Mouse (Mus musculus): Measurements from ENCODE around the gene Ston1. TPM values are rescaled to one million over a fixed set of nuclear protein-coding genes. Genes with fewer than 3 reads are reported as not detected.

The Ston1 gene
- polyA plus RNA-seq, 1 experiment from 2014 or later, result 1.6 TPM

DNA sequence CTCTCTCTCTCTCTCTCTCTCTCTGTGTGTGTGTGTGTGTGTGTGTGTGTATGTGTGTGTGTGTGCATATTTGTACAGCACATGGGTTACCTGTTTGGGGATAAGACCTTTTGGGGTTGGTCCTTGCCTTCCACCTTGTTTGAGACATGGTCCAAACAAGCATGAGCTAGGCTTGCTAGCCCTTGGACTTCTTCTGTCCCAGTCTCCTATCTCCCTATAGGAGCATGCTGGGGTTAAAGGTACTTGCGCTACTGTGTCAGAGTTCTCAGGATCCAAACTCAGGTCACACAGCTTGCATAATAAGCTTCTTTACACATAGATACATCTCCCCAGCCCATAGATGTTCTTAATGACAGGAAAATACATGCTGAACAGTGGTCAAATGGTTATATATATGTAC, 17.2 kb downstream of the Ston1 start:
- Histone ChIP-seq H3K4me1 (replicated peaks; ENCODE audit: control insufficient read depth, insufficient read depth, low read length) (no peaks in the 10 kb centered on the region), H3K9me3 (ENCODE audit: control insufficient read depth, low read length) (no peaks in the 10 kb centered on the region), H3K27me3 (replicated peaks; ENCODE audit: control insufficient read depth, insufficient read depth, low read length) (no peaks in the 10 kb centered on the region), H3K27ac (ENCODE audit: low read length) (no peak overlapping the region), H3K4me3 (replicated peaks; ENCODE audit: low read length) (no peak overlapping the region), H3K9ac (replicated peaks; ENCODE audit: low read depth, low read length) (no peak overlapping the region), H3K36me3 (ENCODE audit: control insufficient read depth, insufficient read depth) (no peaks in the 10 kb centered on the region), H3K4me2 (ENCODE audit: low read length) (no peak overlapping the region)
- no peak for ATAC-seq
- 100% methylated on average over 1 of the region's 1 CpGs for WGBS

GRCm38 (mm10) chr17:88615492-88616155, 18.1 kb downstream of the Ston1 start:
- 92% methylated on average over 1 of the region's 1 CpGs for WGBS
- Histone ChIP-seq H3K4me3 (replicated peaks; ENCODE audit: low read length) (no peak overlapping the region), H3K4me1 (replicated peaks; ENCODE audit: control insufficient read depth, insufficient read depth, low read length) (no peaks in the 10 kb centered on the region), H3K9ac (replicated peaks; ENCODE audit: low read depth, low read length) (no peak overlapping the region), H3K27ac (ENCODE audit: low read length) (no peak overlapping the region), H3K36me3 (ENCODE audit: control insufficient read depth, insufficient read depth) (no peaks in the 10 kb centered on the region), H3K9me3 (ENCODE audit: control insufficient read depth, low read length) (no peaks in the 10 kb centered on the region), H3K27me3 (replicated peaks; ENCODE audit: control insufficient read depth, insufficient read depth, low read length) (no peaks in the 10 kb centered on the region), H3K4me2 (ENCODE audit: low read length) (no peak overlapping the region)
- ATAC-seq, result no peak

GRCm38 (mm10) chr17:88620935-88621334, 23.5 kb downstream of the Ston1 start:
- Histone ChIP-seq H3K36me3 (ENCODE audit: control insufficient read depth, insufficient read depth) (no peaks in the 10 kb centered on the region), H3K4me1 (replicated peaks; ENCODE audit: control insufficient read depth, insufficient read depth, low read length) (no peaks in the 10 kb centered on the region), H3K4me3 (replicated peaks; ENCODE audit: low read length) (no peak overlapping the region), H3K9ac (replicated peaks; ENCODE audit: low read depth, low read length) (no peak overlapping the region), H3K27ac (ENCODE audit: low read length) (no peak overlapping the region), H3K9me3 (ENCODE audit: control insufficient read depth, low read length) (no peaks in the 10 kb centered on the region), H3K27me3 (replicated peaks; ENCODE audit: control insufficient read depth, insufficient read depth, low read length) (no peaks in the 10 kb centered on the region), H3K4me2 (ENCODE audit: low read length) (no peak overlapping the region)
- 77% methylated on average over 4 of the region's 4 CpGs for WGBS
- no peak for ATAC-seq

DNA sequence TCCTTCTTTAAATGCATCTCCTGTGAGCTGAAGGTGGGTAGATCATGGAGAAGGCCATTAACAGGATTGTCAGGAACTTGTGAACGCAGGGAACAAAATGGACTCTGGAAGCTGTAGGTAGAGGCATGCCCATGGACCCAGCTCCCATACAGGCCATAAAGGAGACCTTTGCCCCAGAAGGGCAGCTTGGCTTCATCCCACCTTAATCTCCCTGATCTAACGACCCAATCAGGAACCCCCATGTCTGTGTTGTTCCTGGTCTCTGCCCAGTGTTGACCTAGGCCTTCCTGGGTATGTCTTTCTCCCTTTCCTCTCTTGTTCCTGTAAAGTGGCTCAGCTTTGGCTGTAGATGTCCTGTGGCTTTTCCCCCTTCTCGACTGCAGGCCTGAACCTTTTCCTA, 23.9 kb downstream of the Ston1 start:
- Histone ChIP-seq H3K9me3 (ENCODE audit: control insufficient read depth, low read length) (no peaks in the 10 kb centered on the region), H3K4me1 (replicated peaks; ENCODE audit: control insufficient read depth, insufficient read depth, low read length) (no peaks in the 10 kb centered on the region), H3K4me3 (replicated peaks; ENCODE audit: low read length) (no peak overlapping the region), H3K27me3 (replicated peaks; ENCODE audit: control insufficient read depth, insufficient read depth, low read length) (no peaks in the 10 kb centered on the region), H3K4me2 (ENCODE audit: low read length) (no peak overlapping the region), H3K9ac (replicated peaks; ENCODE audit: low read depth, low read length) (no peak overlapping the region), H3K36me3 (ENCODE audit: control insufficient read depth, insufficient read depth) (no peaks in the 10 kb centered on the region), H3K27ac (ENCODE audit: low read length) (no peak overlapping the region)
- WGBS, result 92% methylated on average over 3 of the region's 3 CpGs
- ATAC-seq, result no peak

- no peak overlapping the region for H3K27ac ChIP-seq (ENCODE audit: low read length)
- no peak overlapping the region for H3K4me3 ChIP-seq (replicated peaks; ENCODE audit: low read length)
- no peak overlapping the region for H3K4me2 ChIP-seq (ENCODE audit: low read length)
- no peaks in the 10 kb centered on the region for H3K27me3 ChIP-seq (replicated peaks; ENCODE audit: control insufficient read depth, insufficient read depth, low read length)
- H3K9ac ChIP-seq (replicated peaks; ENCODE audit: low read depth, low read length), result no peak overlapping the region
- H3K9me3 ChIP-seq (ENCODE audit: control insufficient read depth, low read length), result no peaks in the 10 kb centered on the region
- no peaks in the 10 kb centered on the region for H3K4me1 ChIP-seq (replicated peaks; ENCODE audit: control insufficient read depth, insufficient read depth, low read length)
- 85% methylated on average over 1 of the region's 1 CpGs for WGBS
- no peaks in the 10 kb centered on the region for H3K36me3 ChIP-seq (ENCODE audit: control insufficient read depth, insufficient read depth)
- ATAC-seq, result no peak
These were observed 25.2 kb downstream of the Ston1 start for GRCm38 (mm10) chr17:88622711-88623110.

GRCm38 (mm10) chr17:88624386-88624785, 26.9 kb downstream of the Ston1 start:
- ATAC-seq, result no peak
- Histone ChIP-seq H3K4me1 (replicated peaks; ENCODE audit: control insufficient read depth, insufficient read depth, low read length) (peaks cover 9% of the 10 kb centered on the region), H3K27ac (ENCODE audit: low read length) (no peak overlapping the region), H3K4me3 (replicated peaks; ENCODE audit: low read length) (no peak overlapping the region), H3K36me3 (ENCODE audit: control insufficient read depth, insufficient read depth) (no peaks in the 10 kb centered on the region), H3K27me3 (replicated peaks; ENCODE audit: control insufficient read depth, insufficient read depth, low read length) (no peaks in the 10 kb centered on the region), H3K9me3 (ENCODE audit: control insufficient read depth, low read length) (no peaks in the 10 kb centered on the region), H3K9ac (replicated peaks; ENCODE audit: low read depth, low read length) (no peak overlapping the region), H3K4me2 (ENCODE audit: low read length) (no peak overlapping the region)
- 94% methylated on average over 4 of the region's 4 CpGs for WGBS

DNA sequence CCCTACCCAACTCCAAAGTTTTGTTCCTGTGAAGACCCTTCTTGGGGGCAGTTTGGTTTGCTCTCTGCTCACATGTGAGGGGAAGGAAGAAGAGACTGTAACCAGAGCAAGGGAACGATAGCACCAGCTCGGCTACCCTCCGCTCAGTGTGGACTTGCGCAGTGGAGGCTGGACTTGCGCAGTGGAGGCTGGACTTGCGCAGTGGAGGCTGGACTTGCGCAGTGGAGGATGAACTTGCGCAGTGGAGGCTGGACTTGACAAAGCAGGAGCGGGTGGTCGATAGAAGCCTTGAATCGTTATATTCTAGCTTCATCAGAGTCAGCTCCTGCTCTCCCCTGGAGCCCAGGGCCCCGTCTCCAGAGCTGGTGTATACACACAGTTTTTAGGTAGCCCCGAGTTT, 27.9 kb downstream of the Ston1 start:
- no peaks in the 10 kb centered on the region for H3K27me3 ChIP-seq (replicated peaks; ENCODE audit: control insufficient read depth, insufficient read depth, low read length)
- 95% methylated on average over 13 of the region's 13 CpGs for WGBS

GRCm38 (mm10) chr17:88625931-88626330, 28.4 kb downstream of the Ston1 start:
- Histone ChIP-seq H3K4me3 (replicated peaks; ENCODE audit: low read length) (no peak overlapping the region), H3K36me3 (ENCODE audit: control insufficient read depth, insufficient read depth) (no peaks in the 10 kb centered on the region), H3K27me3 (replicated peaks; ENCODE audit: control insufficient read depth, insufficient read depth, low read length) (no peaks in the 10 kb centered on the region), H3K4me1 (replicated peaks; ENCODE audit: control insufficient read depth, insufficient read depth, low read length) (peaks cover 22% of the 10 kb centered on the region), H3K27ac (ENCODE audit: low read length) (no peak overlapping the region), H3K9ac (replicated peaks; ENCODE audit: low read depth, low read length) (no peak overlapping the region), H3K4me2 (ENCODE audit: low read length) (no peak overlapping the region), H3K9me3 (ENCODE audit: control insufficient read depth, low read length) (no peaks in the 10 kb centered on the region)
- no peak for ATAC-seq
- WGBS, result 85% methylated on average over 7 of the region's 7 CpGs

More for the DNA sequence above, 27.9 kb downstream of the Ston1 start:
- no peak overlapping the region for H3K4me2 ChIP-seq (ENCODE audit: low read length)
- peaks cover 19% of the 10 kb centered on the region for H3K4me1 ChIP-seq (replicated peaks; ENCODE audit: control insufficient read depth, insufficient read depth, low read length)
- H3K9ac ChIP-seq (replicated peaks; ENCODE audit: low read depth, low read length), result no peak overlapping the region
- no peaks in the 10 kb centered on the region for H3K9me3 ChIP-seq (ENCODE audit: control insufficient read depth, low read length)
- H3K4me3 ChIP-seq (replicated peaks; ENCODE audit: low read length), result no peak overlapping the region
- no peaks in the 10 kb centered on the region for H3K36me3 ChIP-seq (ENCODE audit: control insufficient read depth, insufficient read depth)
- no peak overlapping the region for H3K27ac ChIP-seq (ENCODE audit: low read length)
- no peak for ATAC-seq

DNA sequence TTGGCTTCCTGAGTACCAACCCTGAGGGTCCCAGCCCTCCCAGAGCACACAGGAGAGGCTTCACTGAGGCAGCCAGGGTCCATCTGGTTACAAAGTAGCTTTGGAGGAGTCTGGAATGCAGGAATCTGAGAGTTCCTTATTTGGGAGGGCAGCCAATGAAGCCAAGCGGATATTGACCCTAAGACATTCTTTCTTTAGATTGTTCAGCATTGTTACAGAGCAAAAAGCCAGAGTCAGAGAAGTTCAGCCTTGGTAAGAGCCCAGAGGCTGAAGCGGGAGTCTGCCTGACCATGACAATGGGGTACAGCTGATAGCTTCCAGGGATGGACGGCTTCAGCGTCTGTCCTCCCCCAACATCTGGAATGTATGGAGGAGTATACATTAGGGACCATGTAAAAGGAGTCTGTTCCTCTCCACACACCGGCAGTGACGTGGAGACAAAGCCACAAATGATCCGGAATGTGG, 28.9 kb downstream of the Ston1 start:
- no peak overlapping the region for H3K4me3 ChIP-seq (replicated peaks; ENCODE audit: low read length)
- ATAC-seq, result no peak
- H3K9ac ChIP-seq (replicated peaks; ENCODE audit: low read depth, low read length), result no peak overlapping the region
- H3K27me3 ChIP-seq (replicated peaks; ENCODE audit: control insufficient read depth, insufficient read depth, low read length), result no peaks in the 10 kb centered on the region
- peaks cover 22% of the 10 kb centered on the region for H3K4me1 ChIP-seq (replicated peaks; ENCODE audit: control insufficient read depth, insufficient read depth, low read length)
- no peak overlapping the region for H3K27ac ChIP-seq (ENCODE audit: low read length)
- H3K36me3 ChIP-seq (ENCODE audit: control insufficient read depth, insufficient read depth), result no peaks in the 10 kb centered on the region
- WGBS, result 59% methylated on average over 7 of the region's 7 CpGs
- H3K4me2 ChIP-seq (ENCODE audit: low read length), result no peak overlapping the region
- H3K9me3 ChIP-seq (ENCODE audit: control insufficient read depth, low read length), result no peaks in the 10 kb centered on the region

DNA sequence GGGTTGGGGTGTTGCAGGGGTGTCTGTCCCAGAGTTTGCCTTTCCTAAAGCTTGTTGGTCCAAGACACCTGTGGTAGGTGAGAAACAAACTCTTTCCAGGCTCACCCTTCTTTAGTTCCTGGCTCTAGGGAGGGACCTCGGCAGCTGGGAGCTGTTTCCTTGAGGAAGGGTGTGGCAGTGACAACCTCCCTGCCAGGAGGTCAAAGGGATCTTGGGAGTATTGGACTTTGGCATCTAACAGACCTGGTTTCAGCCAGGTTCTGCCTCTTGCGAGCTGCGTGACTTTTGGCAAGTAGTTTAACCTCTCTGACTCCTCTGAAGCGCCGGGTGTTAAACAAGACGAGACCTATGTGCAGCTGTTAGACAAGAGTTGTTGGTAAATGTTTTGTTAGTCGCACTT, 29.7 kb downstream of the Ston1 start:
- no peaks in the 10 kb centered on the region for H3K36me3 ChIP-seq (ENCODE audit: control insufficient read depth, insufficient read depth)
- no peak overlapping the region for H3K9ac ChIP-seq (replicated peaks; ENCODE audit: low read depth, low read length)
- H3K4me2 ChIP-seq (ENCODE audit: low read length), result no peak overlapping the region
- H3K9me3 ChIP-seq (ENCODE audit: control insufficient read depth, low read length), result no peaks in the 10 kb centered on the region
- ATAC-seq, result no peak
- WGBS, result 85% methylated on average over 7 of the region's 7 CpGs
- H3K27me3 ChIP-seq (replicated peaks; ENCODE audit: control insufficient read depth, insufficient read depth, low read length), result no peaks in the 10 kb centered on the region
- H3K4me3 ChIP-seq (replicated peaks; ENCODE audit: low read length), result no peak overlapping the region
- peaks cover 22% of the 10 kb centered on the region for H3K4me1 ChIP-seq (replicated peaks; ENCODE audit: control insufficient read depth, insufficient read depth, low read length)
- H3K27ac ChIP-seq (ENCODE audit: low read length), result no peak overlapping the region
